Mouse (Mus musculus) kidney, postnatal 0 days (tissue): Measurements from ENCODE around the gene Tbc1d15. TPM values are rescaled to one million over a fixed set of nuclear protein-coding genes. Genes with fewer than 3 reads are reported as not detected.

ENCODE experiments used
- ATAC-seq: fragments of 200-750 bp; cut with Nextera tagmentation; replicated peaks from 2 replicates; pipeline ENCODE4 v1.8.0; 2017; ENCODE audit warnings: low read depth, moderate number of reproducible peaks, moderate TSS enrichment, moderate library complexity; ENCODE audit not compliant: low FRiP score
- DNase-seq: peaks from one replicate; pipeline ENCODE4 v3.0.0-alpha.2; 2016; ENCODE audit warnings: low spot score
- H3K27ac ChIP-seq: fragments of 300-500 bp; sonication (generic); 2 replicates; pipeline ENCODE4 v1.5.1; 2014; ENCODE audit warnings: mild to moderate bottlenecking
- H3K27me3 ChIP-seq: fragments of 300-500 bp; sonication (generic); 2 replicates; pipeline ENCODE4 v1.6.1; 2014; ENCODE audit warnings: low read length, mixed read lengths; ENCODE audit not compliant: insufficient read depth
- H3K36me3 ChIP-seq: fragments of 300-500 bp; sonication (generic); 2 replicates; pipeline ENCODE4 v1.6.1; 2014; ENCODE audit warnings: low read length, mixed read lengths; ENCODE audit not compliant: insufficient read depth
- H3K4me1 ChIP-seq: fragments of 300-500 bp; sonication (generic); replicated peaks from 2 replicates; pipeline ENCODE4 v1.6.1; 2014; ENCODE audit warnings: antibody characterized with exemption, low read length, mixed read lengths; ENCODE audit not compliant: insufficient read depth
- H3K4me2 ChIP-seq: fragments of 300-500 bp; sonication (generic); 2 replicates; pipeline ENCODE4 v1.6.1; 2014; ENCODE audit warnings: mild to moderate bottlenecking, low read length, moderate library complexity, mixed read lengths
- H3K4me3 ChIP-seq: fragments of 300-500 bp; sonication (generic); replicated peaks from 2 replicates; pipeline ENCODE4 v1.5.1; 2014; ENCODE audit warnings: low read depth, low read length
- H3K9ac ChIP-seq: fragments of 300-500 bp; sonication (generic); 2 replicates; pipeline ENCODE4 v1.6.1; 2014; ENCODE audit warnings: low read depth, low read length
- H3K9me3 ChIP-seq: fragments of 300-500 bp; sonication (generic); replicated peaks from 2 replicates; pipeline ENCODE4 v1.6.1; 2016; ENCODE audit warnings: low read length, inconsistent platforms, mixed read lengths
- CTCF ChIP-seq: IDR thresholded peaks from 2 replicates; pipeline ENCODE4 v1.5.1; 2016; ENCODE audit warnings: antibody characterized with exemption, low read depth, mild to moderate bottlenecking, moderate library complexity
- WGBS: fragments of 180-500 bp; shearing (Covaris S2); extraction: QIAGEN DNeasy Blood & Tissue Kit; methylation state at CpG from one replicate; pipeline ENCODE4 v1.1.7; 2014; 5-methylcytosine and 5-hydroxymethylcytosine counted together
- polyA plus RNA-seq: library from polyadenylated mRNA; unstranded; fragments of >200 nt; fragmentation: Nextera tagmentation; extraction: Ambion mirVana; gene quantifications from 2 replicates; pipeline ENCODE4 v1.2.1, GENCODE M21; 2015

Tbc1d15 gene
- polyA plus RNA-seq, 1 experiment from 2014 or later, result 52.5 TPM

DNA sequence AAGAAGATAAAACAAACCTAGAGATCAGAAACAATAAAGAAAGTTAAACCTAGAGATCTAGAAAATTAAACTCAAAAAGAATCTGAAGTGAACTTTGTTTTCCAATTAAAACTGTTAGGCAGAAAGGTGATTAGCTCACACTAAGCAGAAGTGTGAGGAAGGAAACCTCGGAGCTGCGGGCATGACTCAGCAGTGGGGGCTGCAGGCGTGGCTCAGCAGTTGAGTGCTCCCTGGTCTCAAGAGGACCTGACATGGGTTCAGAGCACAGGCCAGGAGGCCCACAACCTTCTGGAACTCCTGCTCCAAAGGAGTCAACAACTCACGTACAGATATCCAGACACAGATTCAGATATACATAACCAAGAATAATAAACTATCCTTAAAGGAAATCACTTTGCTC lies 14.5 kb downstream of the Tbc1d15 start:
- no peak for TF ChIP-seq CTCF
- Histone ChIP-seq H3K4me1 (no peaks in the 10 kb centered on the region), H3K27me3 (no peaks in the 10 kb centered on the region), H3K9me3 (no peaks in the 10 kb centered on the region), H3K4me2 (no peak overlapping the region), H3K4me3 (no peak overlapping the region), H3K9ac (no peak overlapping the region), H3K36me3 (peaks cover 40% of the 10 kb centered on the region), H3K27ac (no peak overlapping the region)
- WGBS, result 87% methylated on average over 4 of the region's 4 CpGs
- ATAC-seq, result no peak
- DNase-seq, result no peak

DNA sequence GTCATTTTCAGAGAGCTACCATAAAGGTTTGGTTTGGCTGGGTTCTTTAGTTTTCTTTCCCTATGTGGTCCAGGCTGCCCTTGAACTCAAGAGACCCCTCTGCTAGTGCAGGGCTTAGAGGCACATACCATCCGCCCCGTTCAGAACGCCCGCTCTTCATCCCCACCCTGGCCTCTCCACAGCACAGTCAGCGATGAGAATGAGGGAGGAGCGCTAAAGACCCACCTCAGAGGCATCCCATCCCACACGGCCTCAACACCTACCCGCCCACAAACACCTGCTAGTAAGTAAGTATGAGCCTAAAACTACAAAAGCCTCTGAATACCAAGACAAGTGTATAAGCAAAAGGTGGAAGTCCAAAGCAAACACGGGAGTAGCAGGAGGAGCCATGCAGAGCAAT lies 15.8 kb downstream of the Tbc1d15 start:
- 89% methylated on average over 9 of the region's 9 CpGs for WGBS
- no peak overlapping the region for H3K4me3 ChIP-seq
- DNase-seq, result no peak
- H3K9me3 ChIP-seq, result no peaks in the 10 kb centered on the region
- peaks cover 40% of the 10 kb centered on the region for H3K36me3 ChIP-seq
- no peaks in the 10 kb centered on the region for H3K4me1 ChIP-seq
- TF ChIP-seq CTCF, result no peak
- H3K27ac ChIP-seq, result no peak overlapping the region
- H3K9ac ChIP-seq, result no peak overlapping the region
- no peaks in the 10 kb centered on the region for H3K27me3 ChIP-seq
- H3K4me2 ChIP-seq, result no peak overlapping the region
- no peak for ATAC-seq

DNA sequence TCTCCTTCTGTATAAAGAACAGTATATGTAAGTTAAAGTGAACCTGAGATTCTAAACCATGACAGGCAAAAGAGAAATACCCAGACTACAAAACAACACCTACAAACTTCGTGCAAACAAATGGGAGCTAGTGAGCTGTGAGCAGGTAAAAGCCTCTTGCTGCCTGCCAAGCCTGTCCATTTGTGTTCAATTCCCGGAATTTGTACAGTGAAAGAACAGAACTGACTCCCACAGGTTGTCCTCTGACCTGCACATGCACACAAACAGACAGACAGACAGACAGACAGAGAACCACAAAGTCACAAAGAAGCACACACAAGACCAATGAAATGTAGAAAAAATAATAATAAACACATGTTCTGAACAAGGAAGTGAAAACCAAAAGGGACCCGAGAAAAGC lies 17.5 kb downstream of the Tbc1d15 start:
- H3K9ac ChIP-seq, result no peak overlapping the region
- H3K9me3 ChIP-seq, result no peaks in the 10 kb centered on the region
- WGBS, result 87% methylated on average over 3 of the region's 3 CpGs
- H3K4me1 ChIP-seq, result no peaks in the 10 kb centered on the region
- H3K27ac ChIP-seq, result no peak overlapping the region
- H3K4me3 ChIP-seq, result no peak overlapping the region
- no peak for ATAC-seq
- peaks cover 35% of the 10 kb centered on the region for H3K36me3 ChIP-seq
- H3K27me3 ChIP-seq, result no peaks in the 10 kb centered on the region
- DNase-seq, result no peak
- TF ChIP-seq CTCF, result no peak
- no peak overlapping the region for H3K4me2 ChIP-seq

DNA sequence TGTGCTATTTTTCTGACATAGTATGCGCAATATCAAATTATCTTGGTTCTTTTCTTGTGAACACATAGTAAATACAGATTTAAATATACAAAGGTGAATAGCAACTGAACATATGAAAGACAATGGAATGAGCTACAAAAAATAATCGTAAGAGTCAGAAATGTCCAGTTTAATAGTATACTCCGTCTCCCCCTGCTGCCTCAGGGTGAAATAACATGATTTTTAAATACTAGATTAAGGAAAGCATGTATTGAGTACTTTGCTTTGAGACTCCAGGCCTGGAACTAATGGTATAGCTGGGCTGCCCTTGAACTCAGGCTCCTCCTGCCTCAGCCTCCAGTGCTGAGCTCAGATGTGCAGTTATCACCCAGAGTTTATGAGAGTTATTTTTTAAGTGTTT lies 18.8 kb downstream of the Tbc1d15 start:
- no peak for DNase-seq
- H3K9me3 ChIP-seq, result no peaks in the 10 kb centered on the region
- H3K36me3 ChIP-seq, result 0 out of 2 replicates have a peak, but pooled peaks cover 25% of the 10 kb centered on the region
- no peak overlapping the region for H3K9ac ChIP-seq
- 92% methylated on average over 3 of the region's 3 CpGs for WGBS
- H3K4me1 ChIP-seq, result no peaks in the 10 kb centered on the region
- no peak overlapping the region for H3K27ac ChIP-seq
- no peaks in the 10 kb centered on the region for H3K27me3 ChIP-seq
- no peak overlapping the region for H3K4me2 ChIP-seq
- no peak overlapping the region for H3K4me3 ChIP-seq
- peak; percentile 34 for TF ChIP-seq CTCF
- no peak for ATAC-seq

DNA sequence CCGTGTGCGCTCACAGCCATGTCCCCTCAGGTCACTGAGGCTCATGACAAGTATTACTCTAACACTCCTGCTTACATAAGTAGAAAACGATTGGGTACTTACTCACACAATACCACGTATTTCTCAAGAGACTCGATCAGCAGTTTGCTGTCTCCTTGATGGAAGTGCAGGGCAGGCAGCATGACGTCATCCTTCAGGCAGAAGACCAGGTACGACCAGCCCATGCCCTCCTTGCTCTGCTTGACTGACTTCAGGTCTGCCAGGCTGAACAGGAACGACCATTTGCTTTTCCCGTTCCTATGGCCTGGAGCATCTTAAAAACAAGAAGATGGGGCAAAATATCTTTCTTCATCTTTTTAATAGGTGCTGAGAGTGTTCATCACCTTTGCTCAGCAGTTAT lies 22.2 kb downstream of the Tbc1d15 start:
- no peak for ATAC-seq
- WGBS, result 74% methylated on average over 9 of the region's 9 CpGs
- H3K4me3 ChIP-seq, result no peak overlapping the region
- H3K9ac ChIP-seq, result no peak overlapping the region
- H3K4me1 ChIP-seq, result no peaks in the 10 kb centered on the region
- H3K27me3 ChIP-seq, result no peaks in the 10 kb centered on the region
- H3K9me3 ChIP-seq, result no peaks in the 10 kb centered on the region
- no peak for DNase-seq
- H3K36me3 ChIP-seq, result 0 out of 2 replicates have a peak, but pooled peaks cover 14% of the 10 kb centered on the region
- H3K4me2 ChIP-seq, result no peak overlapping the region
- no peak overlapping the region for H3K27ac ChIP-seq
- TF ChIP-seq CTCF, result no peak

DNA sequence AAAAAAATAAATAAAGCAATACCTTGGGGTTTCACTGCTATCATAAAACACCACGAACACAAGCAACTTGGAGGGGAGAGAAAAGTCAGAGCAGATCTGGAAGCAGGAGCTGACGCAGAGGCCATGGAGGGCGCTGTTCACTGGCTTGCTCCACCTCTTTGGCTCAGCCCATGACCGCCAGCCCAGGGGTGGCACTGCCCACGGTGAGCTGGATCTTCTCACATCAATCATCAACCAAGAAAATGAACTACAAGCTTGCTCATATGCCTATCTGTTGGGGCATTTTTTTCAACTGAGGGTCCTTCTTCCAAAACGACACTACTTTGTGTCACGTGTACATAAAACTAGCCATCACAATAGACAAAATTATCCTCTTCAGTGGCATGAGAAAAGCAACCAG lies 24.7 kb downstream of the Tbc1d15 start:
- TF ChIP-seq CTCF, result no peak
- ATAC-seq (0 out of 2 replicates have a peak, but pooled peaks have one; percentile 46), DNase-seq (no peak)
- 0 out of 2 replicates have a peak, but pooled peaks cover 3% of the 10 kb centered on the region for H3K36me3 ChIP-seq
- H3K9me3 ChIP-seq, result no peaks in the 10 kb centered on the region
- no peaks in the 10 kb centered on the region for H3K27me3 ChIP-seq
- no peak overlapping the region for H3K9ac ChIP-seq
- WGBS, result 82% methylated on average over 7 of the region's 7 CpGs
- H3K27ac ChIP-seq, result no peak overlapping the region
- H3K4me2 ChIP-seq, result no peak overlapping the region
- no peak overlapping the region for H3K4me3 ChIP-seq
- H3K4me1 ChIP-seq, result no peaks in the 10 kb centered on the region

DNA sequence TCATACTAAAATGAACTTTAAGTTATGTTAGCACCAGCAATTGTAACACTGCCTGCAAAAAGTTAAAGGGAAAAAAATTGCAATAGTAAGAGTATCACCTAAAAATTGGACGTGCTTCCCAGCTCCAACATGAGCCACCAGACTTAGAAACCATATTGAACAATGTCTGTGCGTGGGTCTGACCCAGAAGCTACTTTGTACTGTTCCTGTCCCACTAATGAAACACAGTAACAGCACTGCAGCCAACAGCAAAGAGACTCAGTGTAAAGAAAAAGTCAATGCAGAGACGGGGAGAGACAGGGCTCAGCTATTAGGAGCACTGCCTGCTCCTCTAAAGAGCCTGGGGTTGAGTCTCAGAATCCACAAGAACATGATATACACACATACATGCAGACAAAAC lies 27.4 kb downstream of the Tbc1d15 start:
- Histone ChIP-seq H3K9me3 (no peaks in the 10 kb centered on the region), H3K36me3 (peaks cover 8% of the 10 kb centered on the region), H3K4me1 (no peaks in the 10 kb centered on the region), H3K4me2 (no peak overlapping the region), H3K4me3 (no peak overlapping the region), H3K27ac (no peak overlapping the region), H3K9ac (no peak overlapping the region), H3K27me3 (no peaks in the 10 kb centered on the region)
- TF ChIP-seq CTCF, result no peak
- ATAC-seq, result no peak
- WGBS, result 86% methylated on average over 3 of the region's 3 CpGs
- no peak for DNase-seq
